Mouse (Mus musculus) embryonic facial prominence, embryonic 10.5 days (tissue): ENCODE results near the gene Cd3g. TPM values are rescaled to one million over a fixed set of nuclear protein-coding genes. Genes with fewer than 3 reads are reported as not detected.
"Not testable (repeated sequence)": the region's sequence is repeated elsewhere in the genome, so short reads cannot be mapped to it uniquely, and the experiment has no call there.

Experiments used
- DNase-seq: peaks from one replicate; pipeline ENCODE4 v3.0.0-alpha.2; 2017; ENCODE audit warnings: low spot score
- H3K27ac ChIP-seq: fragments of 300-500 bp; sonication (generic); replicated peaks from 2 replicates; pipeline ENCODE4 v1.5.1; 2016; ENCODE audit warnings: mild to moderate bottlenecking
- H3K27me3 ChIP-seq: fragments of 300-500 bp; sonication (generic); replicated peaks from 2 replicates; pipeline ENCODE4 v1.6.1; 2016; ENCODE audit warnings: low read depth, mild to moderate bottlenecking; ENCODE audit not compliant: poor library complexity, severe bottlenecking
- H3K36me3 ChIP-seq: fragments of 300-500 bp; sonication (generic); replicated peaks from 2 replicates; pipeline ENCODE4 v1.6.1; 2016; ENCODE audit warnings: mild to moderate bottlenecking, moderate library complexity
- H3K4me1 ChIP-seq: fragments of 300-500 bp; sonication (generic); 2 replicates; pipeline ENCODE4 v1.6.1; 2016
- H3K4me3 ChIP-seq: fragments of 300-500 bp; sonication (generic); 2 replicates; pipeline ENCODE4 v1.5.1; 2016; ENCODE audit warnings: mild to moderate bottlenecking, moderate library complexity
- H3K9me3 ChIP-seq: fragments of 300-500 bp; sonication (generic); 2 replicates; pipeline ENCODE4 v1.6.1; 2016; ENCODE audit warnings: mild to moderate bottlenecking
- WGBS: fragments of 180-500 bp; shearing (Covaris S2); methylation state at CpG from one replicate; pipeline ENCODE4 v1.1.7; 2016; 5-methylcytosine and 5-hydroxymethylcytosine counted together
- polyA plus RNA-seq: library from polyadenylated mRNA; unstranded; fragments of >200 nt; fragmentation: Nextera tagmentation; extraction: Ambion mirVana; gene quantifications from 2 replicates; pipeline ENCODE4 v1.2.1, GENCODE M21; 2016

Cd3g gene
- polyA plus RNA-seq, 1 experiment from 2014 or later = not detected

- Histone ChIP-seq H3K36me3 (no peaks in the 10 kb centered on the region), H3K9me3 (no peaks in the 10 kb centered on the region), H3K27ac (no peak overlapping the region), H3K27me3 (no peaks in the 10 kb centered on the region; the same call in 1 of the 2 replicates), H3K4me3 (no peak overlapping the region), H3K4me1 (no peaks in the 10 kb centered on the region)
- 81% methylated on average over 2 of the region's 2 CpGs for WGBS
- no peak for DNase-seq
These were observed 2.8 kb upstream of the Cd3g start for GRCm38 (mm10) chr9:44983001-44983400.

DNA sequence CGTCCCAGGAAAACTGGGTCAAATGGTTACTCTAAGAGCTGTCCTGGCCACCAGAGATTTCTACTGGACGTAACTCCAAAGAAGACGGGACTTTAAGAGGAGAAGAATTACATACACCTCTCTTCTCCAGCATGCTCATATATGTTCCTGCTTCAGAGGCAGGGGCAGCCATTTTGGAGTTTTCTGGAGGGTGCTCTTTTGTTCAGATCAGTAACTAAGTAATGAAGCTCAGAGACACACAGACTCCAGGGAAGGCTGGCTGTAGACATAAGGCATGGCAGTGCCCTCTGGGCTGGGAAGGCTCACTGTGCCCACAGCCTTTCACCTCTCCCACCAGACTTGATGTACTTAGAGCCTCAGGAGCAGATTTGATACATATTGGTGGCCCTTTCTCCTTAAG is 2.3 kb upstream of the Cd3g start:
- WGBS = 83% methylated on average over 3 of the region's 3 CpGs
- DNase-seq = no peak
- Histone ChIP-seq H3K4me1 (no peaks in the 10 kb centered on the region), H3K27me3 (no peaks in the 10 kb centered on the region; the same call in 1 of the 2 replicates), H3K9me3 (no peaks in the 10 kb centered on the region), H3K27ac (no peak overlapping the region), H3K36me3 (no peaks in the 10 kb centered on the region), H3K4me3 (no peak overlapping the region)

- no peak for DNase-seq
- Histone ChIP-seq H3K9me3 (no peaks in the 10 kb centered on the region), H3K27me3 (no peaks in the 10 kb centered on the region; the same call in 1 of the 2 replicates), H3K4me3 (no peak overlapping the region), H3K36me3 (no peaks in the 10 kb centered on the region), H3K27ac (no peak overlapping the region), H3K4me1 (no peaks in the 10 kb centered on the region)
- 91% methylated on average over 8 of the region's 8 CpGs for WGBS
These were observed 1.9 kb upstream of the Cd3g start for GRCm38 (mm10) chr9:44982081-44982480.

DNA sequence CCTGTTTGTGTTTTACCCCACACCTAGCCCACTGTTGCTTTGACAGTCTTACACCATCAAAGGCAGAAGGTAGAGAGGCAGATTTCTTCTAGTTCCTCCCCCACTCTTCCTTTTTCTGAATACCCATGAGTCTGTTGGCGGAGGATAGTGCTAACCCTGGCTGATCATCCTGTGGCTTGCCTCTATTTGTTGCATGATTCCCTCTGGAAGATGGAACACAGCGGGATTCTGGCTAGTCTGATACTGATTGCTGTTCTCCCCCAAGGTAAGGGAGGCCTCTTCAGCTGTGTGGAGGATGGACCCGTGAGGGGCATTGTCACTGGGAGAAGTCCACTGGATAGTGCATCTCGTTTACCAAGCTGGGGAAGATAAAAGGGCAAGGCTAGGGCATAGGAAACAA is 1.4 kb upstream of the Cd3g start, which contains the start of gene Cd3d:
Gene Cd3d, plus strand, starts transcription at position 111 of the 400 bp plus-strand sequence.
- H3K4me3 ChIP-seq = no peak within 1 kb of the TSS

DNA sequence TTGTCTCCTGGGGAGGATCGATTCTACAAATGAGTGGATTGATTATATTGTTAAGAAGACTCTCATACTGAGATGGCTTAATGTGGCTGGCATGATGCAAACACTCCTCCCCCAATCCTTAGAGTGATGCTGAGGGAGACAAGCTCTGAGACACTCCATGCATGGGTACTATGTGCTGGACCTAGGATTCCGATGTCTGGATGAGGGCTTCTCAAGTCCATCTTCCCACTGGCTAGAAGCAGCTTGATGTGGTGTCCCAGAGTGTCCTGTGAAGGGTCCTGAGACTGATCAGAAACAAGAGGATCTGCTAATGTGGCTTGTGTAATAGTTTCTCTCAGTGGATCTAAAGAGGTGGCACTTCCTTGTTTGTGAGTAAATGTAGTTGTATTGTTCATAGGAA is 873 bp upstream of the Cd3g start:
- Histone ChIP-seq H3K4me1 (no peaks in the 10 kb centered on the region), H3K4me3 (no peak overlapping the region), H3K36me3 (no peaks in the 10 kb centered on the region), H3K27me3 (no peaks in the 10 kb centered on the region; the same call in 1 of the 2 replicates), H3K9me3 (no peaks in the 10 kb centered on the region), H3K27ac (no peak overlapping the region)
- 90% methylated on average over 2 of the region's 2 CpGs for WGBS
- DNase-seq = no peak

More for the DNA sequence above, 1.4 kb upstream of the Cd3g start, which contains the start of gene Cd3d:
- DNase-seq = no peak
- Histone ChIP-seq H3K27ac (no peak within 1 kb of the TSS), H3K27me3 (no peaks in the 10 kb centered on the region; the same call in 1 of the 2 replicates), H3K4me1 (no peaks in the 10 kb centered on the region), H3K9me3 (no peaks in the 10 kb centered on the region), H3K36me3 (no peaks in the 10 kb centered on the region)
- WGBS = 81% methylated on average over 4 of the region's 4 CpGs

DNA sequence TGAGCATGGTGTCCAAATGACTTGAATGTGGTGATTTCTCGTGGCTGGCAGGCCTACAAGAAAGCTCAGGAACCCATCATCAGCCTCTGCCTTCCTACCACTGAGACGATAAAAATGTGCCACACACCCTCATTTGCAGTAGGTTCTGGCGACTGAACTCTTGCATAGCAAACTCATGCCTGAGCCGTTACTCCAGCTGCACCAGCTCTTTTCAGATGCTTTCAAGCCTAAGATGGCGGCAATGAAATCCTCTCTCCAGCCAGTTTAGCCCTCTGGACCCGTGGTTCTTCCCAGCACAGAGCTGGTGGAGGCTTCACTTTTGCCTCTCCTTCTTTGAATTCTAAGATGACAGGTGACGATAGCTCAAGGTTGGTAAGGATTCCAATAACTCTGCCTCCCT is 425 bp downstream of the Cd3g start:
- WGBS = 81% methylated on average over 7 of the region's 7 CpGs
- Histone ChIP-seq H3K27me3 (peaks cover 3% of the 10 kb centered on the region; the same call in 1 of the 2 replicates), H3K4me3 (no peak overlapping the region), H3K27ac (no peak overlapping the region), H3K4me1 (no peaks in the 10 kb centered on the region), H3K9me3 (no peaks in the 10 kb centered on the region), H3K36me3 (no peaks in the 10 kb centered on the region)
- DNase-seq = no peak

DNA sequence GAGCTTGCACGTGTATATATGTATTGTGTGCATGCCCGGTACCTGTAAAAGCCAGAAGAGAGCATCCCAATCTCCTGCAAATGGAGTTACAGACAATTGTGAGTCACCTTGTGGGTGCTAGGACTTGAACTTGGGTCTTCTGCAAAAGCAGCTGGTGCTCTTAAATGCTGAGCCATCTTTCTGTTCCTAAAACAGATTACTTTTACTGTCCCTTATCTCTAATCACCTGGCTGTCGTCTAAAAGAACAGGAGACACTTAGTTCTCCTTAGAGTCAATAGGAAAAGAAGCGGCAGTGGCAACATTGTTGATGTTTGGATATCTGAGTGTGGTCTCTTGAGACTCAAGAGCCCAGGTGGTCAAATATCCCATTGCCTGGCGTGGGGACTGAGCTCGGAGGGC is 2.4 kb downstream of the Cd3g start:
- no peak overlapping the region for H3K27ac ChIP-seq
- no peak overlapping the region for H3K4me3 ChIP-seq
- WGBS = 76% methylated on average over 6 of the region's 6 CpGs
- peaks cover 9% of the 10 kb centered on the region for H3K27me3 ChIP-seq
- no peak for DNase-seq
- H3K36me3 ChIP-seq = no peaks in the 10 kb centered on the region
- no peaks in the 10 kb centered on the region for H3K4me1 ChIP-seq
- H3K9me3 ChIP-seq = no peaks in the 10 kb centered on the region

GRCm38 (mm10) chr9:44969450-44969849 is 10.8 kb downstream of the Cd3g start:
- Histone ChIP-seq H3K27me3 (peaks cover 6% of the 10 kb centered on the region; the same call in 1 of the 2 replicates), H3K4me1 (peaks cover 13% of the 10 kb centered on the region), H3K4me3 (no peak overlapping the region), H3K27ac (no peak overlapping the region), H3K36me3 (no peaks in the 10 kb centered on the region), H3K9me3 (no peaks in the 10 kb centered on the region)
- WGBS = 84% methylated on average over 1 of the region's 1 CpGs
- no peak for DNase-seq

- WGBS = 85% methylated on average over 5 of the region's 5 CpGs
- not testable (repeated sequence) for H3K36me3 ChIP-seq, H3K9me3 ChIP-seq, H3K4me3 ChIP-seq, H3K27me3 ChIP-seq, DNase-seq, H3K27ac ChIP-seq
- peaks cover 17% of the 10 kb centered on the region for H3K4me1 ChIP-seq
These were observed 12.5 kb downstream of the Cd3g start for GRCm38 (mm10) chr9:44967763-44968162.

DNA sequence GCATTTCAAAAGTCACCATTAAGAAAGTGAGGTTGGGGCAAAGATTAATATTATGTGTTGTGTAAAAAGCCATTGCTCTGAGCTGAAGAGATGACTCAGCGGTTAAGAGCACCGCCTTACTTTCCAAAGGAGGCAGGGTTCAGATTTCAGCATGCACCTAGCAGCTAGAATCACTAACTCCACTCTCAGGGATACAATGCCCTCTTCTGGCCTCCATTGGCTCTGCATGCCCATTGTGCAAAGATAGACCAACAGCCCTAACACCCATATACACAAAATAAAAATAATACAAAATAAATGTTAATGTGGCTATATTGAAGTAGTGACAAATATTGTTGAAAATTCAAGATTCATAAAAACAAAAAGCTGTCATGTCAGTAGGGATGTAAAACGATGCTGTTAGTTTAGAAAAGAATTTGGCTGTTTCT is 13.4 kb downstream of the Cd3g start:
- Histone ChIP-seq H3K9me3 (no peaks in the 10 kb centered on the region), H3K27me3 (no peaks in the 10 kb centered on the region), H3K36me3 (peaks cover 10% of the 10 kb centered on the region), H3K27ac (no peak overlapping the region), H3K4me3 (no peak overlapping the region), H3K4me1 (peaks cover 17% of the 10 kb centered on the region)
- WGBS = 23% methylated on average over 3 of the region's 3 CpGs
- peak; percentile 75 for DNase-seq

DNA sequence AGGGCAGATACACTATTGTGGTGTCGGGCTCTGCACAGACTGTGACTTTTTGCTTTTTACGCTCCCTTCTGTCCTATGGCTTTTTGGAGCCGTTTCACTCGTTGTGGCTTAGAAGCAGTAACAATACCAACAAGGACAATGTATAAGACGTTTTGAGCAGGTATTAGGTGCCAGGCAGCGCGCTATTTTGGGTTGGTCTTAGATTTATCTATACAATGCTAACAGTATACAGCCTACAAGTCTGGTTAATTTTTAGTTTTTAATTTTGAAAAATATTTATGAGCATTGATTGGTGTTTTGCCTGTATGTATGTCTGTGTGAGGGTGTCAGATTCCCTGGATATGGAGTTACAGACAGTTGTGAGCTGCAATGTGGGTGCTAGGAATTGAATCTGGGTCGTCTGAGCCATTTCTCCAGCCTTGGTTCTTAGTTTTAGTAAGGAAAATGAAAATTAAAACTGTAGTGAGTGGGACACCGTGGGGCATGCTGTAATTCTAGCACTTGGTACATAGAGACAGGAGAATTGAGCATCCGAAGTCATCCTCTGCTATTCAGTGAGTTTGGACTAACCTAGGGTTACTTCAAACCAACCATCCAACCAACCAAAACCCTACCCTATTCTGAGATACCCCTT is 14.3 kb downstream of the Cd3g start:
- peak overlapping the region; percentile 36; the same call in 1 of the 2 replicates for H3K27ac ChIP-seq
- DNase-seq = no peak
- 14% methylated on average over 10 of the region's 10 CpGs for WGBS

DNA sequence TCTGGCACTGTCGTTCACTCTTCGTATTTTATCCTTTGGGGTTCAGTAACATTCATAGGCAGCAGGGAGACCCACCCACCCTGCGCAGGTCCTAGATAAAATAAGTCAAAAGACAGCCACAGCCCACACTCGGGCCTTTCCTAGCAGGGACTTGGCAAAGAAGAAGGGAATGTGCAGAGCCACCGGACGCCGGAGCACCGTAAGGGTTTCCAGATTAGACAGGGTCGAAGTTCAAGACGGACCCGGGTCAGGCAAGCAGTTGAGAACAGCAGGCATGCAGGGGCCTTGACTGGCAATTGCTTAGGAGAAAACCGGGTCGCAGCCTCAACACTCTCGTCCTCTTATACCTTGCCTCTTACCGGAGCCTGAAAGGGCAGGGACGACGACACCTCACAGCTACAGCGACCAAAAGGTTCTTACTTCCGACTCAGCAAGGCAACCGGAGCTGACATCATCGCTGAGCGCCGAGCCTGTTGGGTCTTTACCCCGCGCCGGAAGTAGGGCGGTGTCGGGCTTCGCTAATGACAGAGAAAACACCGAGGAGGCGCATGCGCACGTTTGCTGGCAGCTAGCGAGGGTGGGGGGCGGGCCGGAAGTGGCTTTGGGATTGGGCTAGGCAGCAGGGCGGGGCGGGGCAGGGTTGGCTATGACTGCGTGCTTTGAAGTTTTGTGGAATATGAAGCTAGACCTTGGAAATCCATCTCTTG is 15.0 kb downstream of the Cd3g start, which contains the start of gene Ube4a:
Gene Ube4a, minus strand, starts transcription at position 475 of the 707 bp plus-strand sequence.
- WGBS = 1% methylated on average over 39 of the region's 39 CpGs
- H3K36me3 ChIP-seq = peaks cover 16% of the 10 kb centered on the region
- DNase-seq = peak; percentile 100
- H3K9me3 ChIP-seq = no peaks in the 10 kb centered on the region
- peaks cover 17% of the 10 kb centered on the region for H3K4me1 ChIP-seq
- no peaks in the 10 kb centered on the region for H3K27me3 ChIP-seq
- peak within 1 kb of the TSS; percentile 75 for H3K27ac ChIP-seq
- H3K4me3 ChIP-seq = peak within 1 kb of the TSS; percentile 93

More for the DNA sequence above, 14.3 kb downstream of the Cd3g start:
- Histone ChIP-seq H3K27me3 (no peaks in the 10 kb centered on the region), H3K9me3 (no peaks in the 10 kb centered on the region), H3K4me3 (peak overlapping the region; percentile 93), H3K36me3 (peaks cover 15% of the 10 kb centered on the region), H3K4me1 (peaks cover 17% of the 10 kb centered on the region)

DNA sequence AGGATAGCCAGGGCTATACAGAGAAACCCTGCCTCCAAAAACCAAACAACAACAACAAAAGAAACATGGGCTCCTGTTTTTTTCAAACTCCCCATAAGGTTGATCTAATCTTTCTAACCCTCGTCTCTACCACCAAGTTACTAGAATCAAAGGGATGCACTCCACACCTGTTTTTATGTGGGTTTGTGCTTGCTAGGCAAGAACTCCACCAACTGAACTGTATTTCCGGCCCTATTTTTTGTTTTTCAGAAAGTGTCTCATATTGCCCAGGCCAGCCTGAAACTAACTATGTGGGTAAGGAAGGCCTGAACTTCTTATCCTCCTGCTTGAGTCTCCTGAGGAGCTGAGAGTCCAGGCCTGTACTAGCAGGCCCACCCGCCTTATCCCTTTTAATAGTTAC is 25.8 kb downstream of the Cd3g start:
- WGBS = 89% methylated on average over 3 of the region's 3 CpGs
- H3K36me3 ChIP-seq = peaks cover 94% of the 10 kb centered on the region
- H3K27ac ChIP-seq = no peak overlapping the region

More for the DNA sequence above, 25.8 kb downstream of the Cd3g start:
- no peaks in the 10 kb centered on the region for H3K27me3 ChIP-seq
- H3K4me3 ChIP-seq = no peak overlapping the region
- DNase-seq = no peak
- no peaks in the 10 kb centered on the region for H3K9me3 ChIP-seq
- H3K4me1 ChIP-seq = no peaks in the 10 kb centered on the region
